Mouse (Mus musculus): ENCODE data around the gene Ywhae. TPM values are rescaled to one million over a fixed set of nuclear protein-coding genes. Genes with fewer than 3 reads are reported as not detected.
A peak's percentile ranks its signal among the peaks of the same experiment; 100 is the strongest.

The Ywhae gene
- total and polyA plus RNA-seq, 3 experiments = 57.3 to 668 (median 656) TPM

- DNase-seq = no peak
These were observed 5.3 kb downstream of the Ywhae start for GRCm38 (mm10) chr11:75737806-75738476.

DNA sequence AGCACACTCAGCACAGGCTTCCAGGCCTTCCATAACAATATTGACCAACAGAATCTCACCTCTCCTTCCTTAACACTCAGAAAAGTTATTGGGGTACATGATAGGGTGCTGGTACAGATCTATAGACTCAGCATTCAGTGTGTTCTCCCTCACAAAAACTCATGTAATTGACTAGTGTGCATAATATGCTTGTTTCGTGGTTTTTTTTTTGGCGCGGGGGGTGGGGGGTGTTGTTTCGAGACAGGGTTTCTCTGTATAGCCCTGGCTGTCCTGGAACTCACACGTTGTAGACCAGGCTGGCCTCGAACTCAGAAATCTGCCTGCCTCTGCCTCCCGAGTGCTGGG is 5.8 kb downstream of the Ywhae start:
- DNase-seq = no peak

DNA sequence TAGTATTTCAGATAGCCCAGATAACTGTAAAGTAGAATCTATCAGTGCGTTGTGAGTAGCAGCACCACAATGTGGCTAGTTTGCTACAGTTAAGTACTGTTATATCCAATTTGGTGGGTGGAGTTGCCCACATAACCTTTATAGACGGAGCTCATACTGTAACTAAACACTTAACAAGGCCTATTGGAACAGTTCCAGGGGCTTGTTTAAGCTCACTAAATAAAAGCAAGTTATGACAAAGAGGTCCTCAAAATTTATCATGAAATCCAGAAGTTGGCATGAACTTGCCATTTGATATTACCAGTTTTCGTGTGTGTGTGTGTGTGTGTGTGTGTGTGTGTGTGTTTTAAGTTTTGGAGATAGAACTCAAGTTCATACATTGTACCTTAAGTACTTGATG is 7.5 kb downstream of the Ywhae start:
- no peak for DNase-seq

DNA sequence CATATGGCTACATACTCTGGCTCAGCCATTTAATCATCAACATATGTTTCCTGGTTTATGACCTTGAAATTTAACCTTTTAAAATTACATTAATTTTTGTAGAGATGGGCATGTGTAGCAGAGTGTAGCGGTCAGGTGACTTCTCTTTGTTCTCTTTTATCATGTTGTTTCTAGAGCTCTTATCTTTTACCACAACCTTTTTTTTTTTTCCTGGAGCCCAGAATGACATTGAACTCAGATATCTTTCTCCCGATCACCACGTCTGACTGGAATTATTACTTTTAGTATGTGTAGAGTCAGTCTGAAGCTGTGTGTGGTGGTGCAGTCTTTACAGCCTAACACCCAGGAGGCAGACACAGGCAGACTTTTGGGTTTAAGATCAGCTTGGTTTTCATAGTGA is 8.9 kb downstream of the Ywhae start:
- no peak for DNase-seq

- DNase-seq = no peak
These were observed 12.1 kb downstream of the Ywhae start for GRCm38 (mm10) chr11:75744761-75745160.

- no peak for DNase-seq
These were observed 17.9 kb downstream of the Ywhae start for GRCm38 (mm10) chr11:75750537-75750936.

GRCm38 (mm10) chr11:75751082-75751481 is 18.4 kb downstream of the Ywhae start:
- no peak for DNase-seq

DNA sequence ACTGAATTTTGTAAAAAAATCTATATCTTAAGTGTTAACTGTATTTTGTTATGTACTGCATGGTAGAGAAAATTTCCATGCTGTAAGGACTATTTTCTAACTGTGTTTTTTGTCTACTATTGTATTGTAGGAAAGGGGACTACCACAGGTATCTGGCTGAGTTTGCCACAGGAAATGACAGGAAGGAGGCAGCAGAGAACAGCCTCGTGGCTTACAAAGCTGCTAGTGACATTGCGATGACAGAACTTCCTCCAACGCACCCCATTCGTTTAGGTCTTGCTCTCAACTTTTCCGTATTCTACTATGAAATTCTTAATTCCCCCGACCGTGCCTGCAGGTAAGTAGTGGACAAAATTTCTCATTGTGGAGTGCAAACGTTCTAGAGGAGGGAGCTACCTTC is 24.0 kb downstream of the Ywhae start:
- no peak for DNase-seq

- DNase-seq = no peak
These were observed 25.9 kb downstream of the Ywhae start for GRCm38 (mm10) chr11:75758553-75758952.

DNA sequence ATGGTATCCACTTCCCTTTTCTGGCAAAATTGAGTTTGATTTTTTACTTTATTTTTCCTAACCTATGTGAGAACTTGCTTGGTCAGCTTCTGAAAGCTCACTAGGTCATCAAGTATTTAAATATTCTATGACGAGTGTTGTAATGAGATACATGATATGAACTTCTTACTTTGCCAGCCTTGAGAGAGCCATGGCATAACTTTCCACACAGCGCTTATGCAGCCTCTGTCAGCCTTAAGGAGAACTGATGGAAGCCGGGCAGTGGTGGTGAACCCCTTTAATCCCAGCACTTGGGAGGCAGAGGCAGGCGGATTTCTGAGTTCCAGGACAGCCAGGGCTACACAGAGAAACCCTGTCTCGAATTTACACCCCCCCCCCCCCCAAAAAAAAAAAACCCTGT is 28.1 kb downstream of the Ywhae start:
- no peak for DNase-seq

DNA sequence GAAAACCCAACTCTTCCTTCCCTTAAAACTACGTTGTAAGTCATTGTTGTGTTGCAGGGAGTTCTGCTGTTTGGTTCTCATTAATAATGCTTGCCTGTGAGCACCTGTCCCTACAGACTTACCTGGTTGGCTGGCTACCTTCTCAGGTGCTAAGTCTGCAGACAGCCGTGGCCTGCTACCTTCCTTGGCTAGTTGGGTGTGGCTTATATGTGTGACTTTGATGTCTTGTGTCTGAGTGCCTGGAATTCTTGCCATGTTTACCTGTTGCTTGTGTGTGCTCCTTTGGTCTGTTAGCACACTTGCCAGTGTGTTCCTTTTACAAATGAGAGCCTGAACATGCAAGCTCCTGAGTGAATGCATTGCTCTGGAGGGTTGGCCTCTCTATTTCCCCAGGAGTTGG is 30.0 kb downstream of the Ywhae start:
- DNase-seq = no peak

- no peak for DNase-seq
These were observed 31.9 kb downstream of the Ywhae start for GRCm38 (mm10) chr11:75764521-75765023.

DNA sequence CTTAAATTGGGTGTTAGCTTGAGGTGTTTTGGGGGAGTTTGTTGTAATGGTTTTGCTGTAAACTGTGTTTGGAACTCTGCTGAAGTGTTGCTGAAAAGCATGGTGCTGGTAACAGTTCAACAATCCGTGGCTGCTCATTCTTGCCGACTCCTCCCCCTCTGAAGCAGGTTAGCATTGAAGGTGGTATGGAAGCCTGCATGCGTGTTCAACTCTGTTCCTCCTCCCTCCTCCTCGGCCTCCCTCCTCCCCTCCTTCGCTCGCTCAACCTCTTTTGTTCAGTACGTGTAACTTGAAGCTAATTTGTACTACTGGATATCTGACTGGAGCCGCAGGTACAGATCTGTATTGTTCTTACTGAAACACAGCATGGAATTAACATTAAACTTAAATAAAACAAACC is 32.5 kb downstream of the Ywhae start:
- DNase-seq = no peak

- no peak for DNase-seq
These were observed 34.3 kb downstream of the Ywhae start for GRCm38 (mm10) chr11:75767014-75767413.

GRCm38 (mm10) chr11:75768091-75768989 is 35.7 kb downstream of the Ywhae start:
- no peak for DNase-seq

GRCm38 (mm10) chr11:75769206-75769605 is 36.5 kb downstream of the Ywhae start:
- DNase-seq = peak; percentile 92

DNA sequence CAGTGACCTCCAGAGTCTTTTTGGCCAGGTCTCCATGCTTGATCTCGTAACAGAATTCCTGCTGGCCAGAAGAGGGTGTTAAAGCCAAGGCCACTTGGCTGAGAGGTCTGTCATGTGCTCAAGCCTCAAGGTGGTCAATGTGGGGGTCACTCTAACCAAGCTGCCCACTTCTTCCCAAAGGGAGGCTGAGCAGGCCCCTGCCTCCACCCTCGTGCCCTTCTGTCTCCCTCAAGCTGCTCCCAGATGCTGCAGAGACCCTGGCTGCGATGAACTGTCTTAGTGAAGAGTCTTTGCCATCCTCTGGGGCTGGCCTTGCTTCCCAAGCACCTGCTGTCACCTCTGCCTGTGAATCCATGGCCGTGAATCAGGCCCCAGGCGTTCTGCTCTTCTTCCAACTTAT is 39.9 kb downstream of the Ywhae start:
- DNase-seq = peak; percentile 31

- DNase-seq = no peak
These were observed 43.2 kb downstream of the Ywhae start for GRCm38 (mm10) chr11:75775919-75776318.

DNA sequence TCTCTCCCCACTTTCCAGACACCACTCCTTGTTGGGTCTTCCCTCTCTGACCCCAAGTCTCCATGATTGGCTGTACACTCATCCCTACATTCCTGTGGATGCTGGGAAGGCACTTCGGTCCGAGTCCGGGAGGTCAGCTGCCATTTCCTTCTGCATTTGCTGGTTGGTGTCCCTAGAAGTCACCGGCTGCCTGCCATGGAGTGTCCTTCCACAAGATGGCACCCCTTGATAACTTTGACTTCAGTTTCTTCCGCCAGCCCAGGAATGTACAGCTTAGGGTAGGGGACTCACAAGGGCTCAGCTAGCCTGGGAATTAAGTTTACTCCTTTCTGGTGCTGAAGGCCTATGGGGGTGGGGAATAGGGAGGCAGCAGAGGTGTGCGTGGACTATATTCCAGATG is 49.2 kb downstream of the Ywhae start:
- peak; percentile 82 for DNase-seq

GRCm38 (mm10) chr11:75783799-75784198 is 51.1 kb downstream of the Ywhae start:
- DNase-seq = no peak

DNA sequence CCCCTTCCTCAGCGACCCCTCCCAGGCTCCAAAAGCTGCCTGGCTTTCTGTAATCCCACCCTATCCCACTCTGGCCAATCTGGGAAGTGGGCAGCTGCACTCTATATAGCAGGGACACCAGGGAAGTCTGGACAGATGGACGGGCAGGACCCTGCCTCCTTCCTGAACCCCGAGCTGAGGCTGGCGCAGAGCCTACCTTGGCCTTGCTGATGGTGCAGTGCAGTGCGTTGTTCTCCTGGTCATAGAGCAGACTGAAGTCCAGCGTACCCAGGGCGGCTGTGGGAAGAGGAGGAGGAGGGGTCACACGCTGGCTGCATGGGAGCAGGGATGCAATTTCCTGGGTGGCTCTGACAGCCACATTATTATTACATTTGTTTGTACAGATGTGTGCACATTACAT is 53.2 kb downstream of the Ywhae start:
- DNase-seq = no peak

DNA sequence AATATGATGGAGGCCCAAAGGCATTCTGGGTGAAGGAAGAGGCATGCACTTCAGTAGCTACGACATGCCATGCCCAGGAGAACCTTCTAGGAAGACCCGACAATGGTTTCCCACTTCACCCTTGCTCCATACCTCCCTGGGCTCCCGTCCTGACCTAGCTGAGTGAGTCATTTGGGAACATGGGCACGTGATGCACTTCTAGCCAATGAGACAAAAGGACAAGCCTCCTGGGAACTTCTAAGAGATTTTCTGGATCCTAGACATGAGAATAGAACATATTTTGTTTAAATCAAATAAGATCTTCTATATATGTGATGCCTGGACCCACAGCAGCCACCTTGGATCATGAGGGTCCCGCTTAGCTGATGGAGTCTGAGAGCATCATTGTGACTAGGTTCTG is 59.9 kb downstream of the Ywhae start:
- DNase-seq = no peak

GRCm38 (mm10) chr11:75793351-75793750 is 60.7 kb downstream of the Ywhae start:
- DNase-seq = no peak
